Mouse (Mus musculus) heart, embryonic 11.5 days (tissue): ENCODE data around the gene Dcdc2a. TPM values are rescaled to one million over a fixed set of nuclear protein-coding genes. Genes with fewer than 3 reads are reported as not detected.
A peak's percentile ranks its signal among the peaks of the same experiment; 100 is the strongest.

Experiments
- ATAC-seq: fragments of 200-750 bp; cut with Nextera tagmentation; replicated peaks from 2 replicates; pipeline ENCODE4 v1.8.0; 2017; ENCODE audit warnings: moderate library complexity; ENCODE audit not compliant: insufficient number of reproducible peaks, low FRiP score, low TSS enrichment
- H3K27ac ChIP-seq: fragments of 300-500 bp; sonication (generic); 2 replicates; pipeline ENCODE4 v1.5.1; 2014; ENCODE audit warnings: mild to moderate bottlenecking, low read depth, low read length
- H3K27me3 ChIP-seq: fragments of 300-500 bp; sonication (generic); 2 replicates; pipeline ENCODE4 v1.6.1; 2014; ENCODE audit warnings: mild to moderate bottlenecking, low read length, mixed read lengths; ENCODE audit not compliant: control insufficient read depth, insufficient read depth
- H3K36me3 ChIP-seq: fragments of 300-500 bp; sonication (generic); 2 replicates; pipeline ENCODE4 v1.6.1; 2014; ENCODE audit warnings: mild to moderate bottlenecking, low read length, moderate library complexity, mixed read lengths; ENCODE audit not compliant: control insufficient read depth, insufficient read depth
- H3K4me1 ChIP-seq: fragments of 300-500 bp; sonication (generic); 2 replicates; pipeline ENCODE4 v1.6.1; 2014; ENCODE audit warnings: low read length; ENCODE audit not compliant: control insufficient read depth, insufficient read depth
- H3K4me2 ChIP-seq: fragments of 300-500 bp; sonication (generic); 2 replicates; pipeline ENCODE4 v1.6.1; 2014; ENCODE audit warnings: mild to moderate bottlenecking, moderate library complexity
- H3K4me3 ChIP-seq: fragments of 300-500 bp; sonication (generic); 2 replicates; pipeline ENCODE4 v1.5.1; 2014; ENCODE audit warnings: low read depth, low read length
- H3K9ac ChIP-seq: fragments of 300-500 bp; sonication (generic); 2 replicates; pipeline ENCODE4 v1.6.1; 2014; ENCODE audit warnings: mild to moderate bottlenecking, low read depth, low read length, moderate library complexity
- H3K9me3 ChIP-seq: fragments of 300-500 bp; sonication (generic); replicated peaks from 2 replicates; pipeline ENCODE4 v1.6.1; 2016; ENCODE audit warnings: low read length; ENCODE audit not compliant: control insufficient read depth
- WGBS: fragments of 180-500 bp; shearing (Covaris S2); extraction: QIAGEN DNeasy Blood & Tissue Kit; methylation state at CpG from one replicate; pipeline ENCODE4 v1.1.7; 2014; ENCODE audit not compliant: insufficient replicate concordance; 5-methylcytosine and 5-hydroxymethylcytosine counted together
- polyA plus RNA-seq: library from polyadenylated mRNA; unstranded; fragments of >200 nt; fragmentation: Nextera tagmentation; extraction: Ambion mirVana; gene quantifications from 2 replicates; pipeline ENCODE4 v1.2.1, GENCODE M21; 2014

Gene Dcdc2a
- 0.69 and 1.2 TPM in 2 replicates for polyA plus RNA-seq

- peak; percentile 51; the same call in 1 of the 2 replicates for ATAC-seq
- WGBS = 6% methylated on average over 63 of the region's 63 CpGs
- Histone ChIP-seq H3K27ac (no peak within 1 kb of the TSS), H3K4me1 (no peaks in the 10 kb centered on the region), H3K36me3 (no peaks in the 10 kb centered on the region), H3K9me3 (0 out of 2 replicates have a peak, but pooled peaks cover 3% of the 10 kb centered on the region), H3K4me3 (peak within 1 kb of the TSS; percentile 50), H3K27me3 (peaks cover 25% of the 10 kb centered on the region), H3K9ac (peak within 1 kb of the TSS; percentile 44; the same call in 1 of the 2 replicates), H3K4me2 (peak within 1 kb of the TSS; percentile 88)
These were observed at the start of gene Dcdc2a for GRCm38 (mm10) chr13:25055873-25056667. TSS of gene Dcdc2a (plus strand) at chr13:25056004.

DNA sequence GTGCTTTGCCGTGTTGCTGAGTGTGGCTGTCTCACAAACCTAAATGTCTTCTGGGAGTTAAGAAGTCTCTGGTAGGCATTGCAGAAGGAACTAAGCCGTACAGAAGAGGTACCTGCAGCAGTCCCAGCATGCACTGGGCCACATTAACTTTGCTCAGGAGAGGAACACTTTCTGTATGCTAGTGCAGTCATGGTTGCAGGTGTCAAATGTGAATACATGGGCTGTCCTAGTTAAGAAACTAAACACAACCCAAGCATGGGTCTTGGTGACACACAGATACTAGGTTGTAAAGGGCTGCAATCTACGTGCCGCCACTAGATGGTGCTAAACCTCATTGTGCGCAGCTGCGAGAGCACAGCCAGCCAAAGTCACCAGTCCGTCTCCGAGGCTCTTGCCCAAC is 48.7 kb upstream of the Dcdc2a start:
- no peak overlapping the region for H3K4me2 ChIP-seq
- H3K9ac ChIP-seq = no peak overlapping the region
- 76% methylated on average over 6 of the region's 8 CpGs for WGBS
- H3K4me3 ChIP-seq = no peak overlapping the region
- no peaks in the 10 kb centered on the region for H3K4me1 ChIP-seq
- ATAC-seq = no peak
- no peak overlapping the region for H3K27ac ChIP-seq
- no peaks in the 10 kb centered on the region for H3K27me3 ChIP-seq
- H3K36me3 ChIP-seq = peaks cover 8% of the 10 kb centered on the region; the same call in 1 of the 2 replicates
- H3K9me3 ChIP-seq = no peaks in the 10 kb centered on the region

- H3K4me1 ChIP-seq = peaks cover 11% of the 10 kb centered on the region
- WGBS = 91% methylated on average over 9 of the region's 9 CpGs
- H3K4me3 ChIP-seq = no peak overlapping the region
- H3K9ac ChIP-seq = 0 out of 2 replicates have a peak overlapping the region, but pooled peaks have one; percentile 22
- no peaks in the 10 kb centered on the region for H3K9me3 ChIP-seq
- H3K4me2 ChIP-seq = peak overlapping the region; percentile 83; the same call in 1 of the 2 replicates
- no peaks in the 10 kb centered on the region for H3K27me3 ChIP-seq
- no peak overlapping the region for H3K27ac ChIP-seq
- no peak for ATAC-seq
- no peaks in the 10 kb centered on the region for H3K36me3 ChIP-seq
These were observed 37.5 kb upstream of the Dcdc2a start for GRCm38 (mm10) chr13:25018316-25018715.

GRCm38 (mm10) chr13:25019793-25020539 is 35.8 kb upstream of the Dcdc2a start, which contains the start of gene Mrs2:
TSS of gene Mrs2 (minus strand) at chr13:25020379.
- Histone ChIP-seq H3K9ac (peak within 1 kb of the TSS; percentile 83), H3K36me3 (no peaks in the 10 kb centered on the region), H3K27ac (peak within 1 kb of the TSS; percentile 42), H3K27me3 (no peaks in the 10 kb centered on the region), H3K4me2 (peak within 1 kb of the TSS; percentile 83), H3K9me3 (no peaks in the 10 kb centered on the region), H3K4me3 (peak within 1 kb of the TSS; percentile 84), H3K4me1 (peaks cover 11% of the 10 kb centered on the region)
- ATAC-seq = peak; percentile 94
- under 1% methylated on average over 68 of the region's 84 CpGs for WGBS

DNA sequence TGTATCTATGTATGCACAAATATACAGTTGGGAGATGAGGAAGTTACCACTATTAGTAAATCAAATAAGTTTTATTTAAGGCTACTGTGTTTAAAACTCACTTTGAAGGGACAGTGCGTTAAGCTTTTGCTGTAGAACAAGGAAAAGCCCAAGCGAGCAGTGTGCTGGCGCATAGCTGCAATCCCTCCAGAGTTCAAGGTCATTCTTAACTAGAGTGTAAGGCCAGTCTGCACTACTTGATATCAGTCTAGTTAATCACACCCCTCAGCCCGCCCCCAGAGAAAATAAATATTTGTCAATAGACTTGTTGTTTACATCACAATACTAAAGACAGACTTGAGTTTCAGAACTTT is 35.3 kb upstream of the Dcdc2a start:
- Histone ChIP-seq H3K4me3 (peak overlapping the region; percentile 84), H3K27ac (peak overlapping the region; percentile 42), H3K27me3 (no peaks in the 10 kb centered on the region), H3K9ac (peak overlapping the region; percentile 83), H3K36me3 (no peaks in the 10 kb centered on the region), H3K4me2 (peak overlapping the region; percentile 83), H3K4me1 (peaks cover 11% of the 10 kb centered on the region), H3K9me3 (no peaks in the 10 kb centered on the region)
- ATAC-seq = no peak
- WGBS = 57% methylated on average over 4 of the region's 4 CpGs

GRCm38 (mm10) chr13:25022386-25022785 is 33.4 kb upstream of the Dcdc2a start:
- Histone ChIP-seq H3K4me1 (peaks cover 11% of the 10 kb centered on the region), H3K9me3 (no peaks in the 10 kb centered on the region), H3K27me3 (no peaks in the 10 kb centered on the region), H3K4me2 (no peak overlapping the region), H3K4me3 (no peak overlapping the region), H3K36me3 (no peaks in the 10 kb centered on the region), H3K27ac (no peak overlapping the region), H3K9ac (no peak overlapping the region)
- no peak for ATAC-seq
- 62% methylated on average over 4 of the region's 4 CpGs for WGBS

DNA sequence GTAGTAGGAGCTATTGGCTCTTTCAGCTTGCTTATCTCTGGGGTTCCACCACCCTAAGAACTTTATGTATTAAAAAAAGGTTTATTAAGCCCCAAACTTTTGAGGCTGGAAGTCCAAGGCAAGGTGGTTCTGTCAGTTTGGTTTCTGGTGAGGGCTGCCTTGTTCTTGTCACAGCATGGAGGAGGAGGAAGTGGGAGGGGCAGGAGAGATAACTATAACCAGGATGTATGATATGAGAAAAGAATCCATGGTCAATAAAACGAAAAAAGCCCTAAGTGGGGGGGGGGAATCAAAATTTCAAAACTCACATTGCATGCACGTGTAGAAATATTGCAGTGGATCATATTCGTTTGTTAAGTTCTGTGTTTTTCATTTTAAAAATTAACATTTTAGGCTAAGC is 32.7 kb upstream of the Dcdc2a start:
- ATAC-seq = no peak
- Histone ChIP-seq H3K4me2 (no peak overlapping the region), H3K9me3 (no peaks in the 10 kb centered on the region), H3K36me3 (no peaks in the 10 kb centered on the region), H3K27me3 (no peaks in the 10 kb centered on the region), H3K9ac (no peak overlapping the region), H3K4me1 (peaks cover 11% of the 10 kb centered on the region), H3K4me3 (no peak overlapping the region), H3K27ac (no peak overlapping the region)
- WGBS = 74% methylated on average over 3 of the region's 3 CpGs

- Histone ChIP-seq H3K27ac (no peak overlapping the region), H3K9me3 (no peaks in the 10 kb centered on the region), H3K4me2 (no peak overlapping the region), H3K9ac (no peak overlapping the region), H3K36me3 (no peaks in the 10 kb centered on the region), H3K27me3 (no peaks in the 10 kb centered on the region), H3K4me3 (no peak overlapping the region), H3K4me1 (no peaks in the 10 kb centered on the region)
- ATAC-seq = no peak
- 28% methylated on average over 2 of the region's 2 CpGs for WGBS
These were observed 31.1 kb upstream of the Dcdc2a start for GRCm38 (mm10) chr13:25024655-25025054.
